Mouse (Mus musculus) large intestine, adult 2 months (tissue): Measurements from ENCODE around the gene Tjap1. TPM values are rescaled to one million over a fixed set of nuclear protein-coding genes. Genes with fewer than 3 reads are reported as not detected.

ENCODE experiments used
- DNase-seq: peaks from one replicate; pipeline ENCODE4 v3.0.0-alpha.2; 2012; ENCODE audit warnings: low read depth, low spot score
- WGBS: fragments of 180-500 bp; shearing (Covaris S2); methylation state at CpG from one replicate; pipeline ENCODE4 v1.1.7; 2018; 5-methylcytosine and 5-hydroxymethylcytosine counted together
- polyA plus RNA-seq: library from polyadenylated mRNA; depleted of rRNA; stranded (reverse); fragments of >200 nt; gene quantifications from 2 replicates; pipeline ENCODE4 v1.2.3, GENCODE M21; 2012

Gene Tjap1
- polyA plus RNA-seq, 1 experiment: 27.3 TPM

DNA sequence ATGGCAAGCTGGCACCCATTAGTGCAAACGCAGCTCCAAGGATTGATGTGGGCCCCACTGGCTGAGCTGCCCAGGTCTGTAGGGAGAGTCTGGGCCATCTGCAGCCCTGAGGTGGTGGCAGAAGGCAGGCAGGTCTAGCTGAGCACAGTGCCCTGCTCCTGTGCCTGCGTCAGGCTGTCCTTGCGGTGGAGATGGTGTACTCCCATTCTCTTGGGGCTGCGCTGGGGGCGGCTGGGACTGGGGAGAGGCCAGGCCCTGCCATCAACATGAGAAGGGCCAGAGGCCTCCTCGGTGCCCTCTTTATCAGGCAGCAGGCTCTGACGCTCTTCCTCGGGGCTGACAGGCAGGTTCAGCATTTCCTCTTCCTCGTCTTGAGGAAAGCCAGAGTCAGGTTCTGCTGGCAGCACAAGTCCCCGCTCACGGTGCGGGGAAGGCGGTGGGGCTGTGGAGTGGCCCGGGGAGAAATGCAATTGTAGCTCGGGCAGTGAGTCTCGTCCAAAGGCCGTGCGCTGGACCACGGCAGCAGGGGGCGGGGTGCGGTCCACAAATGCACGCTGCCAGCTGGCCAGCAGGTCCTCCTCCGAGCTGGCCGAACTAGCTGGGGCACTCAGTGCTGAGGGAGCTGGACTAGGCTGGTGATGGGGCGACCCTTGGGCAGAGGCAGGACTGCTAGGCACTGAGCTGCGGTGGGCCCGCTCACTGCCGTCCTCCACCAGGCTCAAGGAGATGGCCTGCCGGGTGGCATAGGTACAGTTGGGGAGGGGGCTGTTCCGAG lies 24.4 kb downstream of the Tjap1 start:
- DNase-seq: no peak
- 84% methylated on average over 30 of the region's 30 CpGs for WGBS

- 29% methylated on average over 6 of the region's 6 CpGs for WGBS
- no peak for DNase-seq
Measured at GRCm38 (mm10) chr17:46255147-46255546, 27.7 kb downstream of the Tjap1 start.

DNA sequence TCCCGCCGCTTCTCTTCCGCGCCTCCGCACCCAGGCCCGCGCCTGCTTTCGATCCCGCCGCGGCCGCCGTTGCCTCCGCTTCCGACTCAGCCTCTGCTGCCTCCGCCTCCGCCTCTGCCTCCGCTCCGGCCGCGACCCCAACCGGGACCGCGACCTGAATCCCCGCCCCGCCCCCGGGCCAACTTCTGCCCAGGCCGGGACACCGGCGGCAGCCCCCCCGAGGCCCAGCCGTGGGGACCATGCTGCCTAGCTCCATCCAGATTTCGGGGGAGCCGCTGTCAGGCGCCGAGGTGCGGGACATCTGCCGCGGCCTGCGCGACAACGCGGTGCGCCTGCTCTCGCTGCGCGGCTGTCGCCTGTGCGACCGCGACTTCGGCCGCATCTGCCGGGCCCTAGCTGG lies 28.7 kb downstream of the Tjap1 start:
- under 1% methylated on average over 48 of the region's 54 CpGs for WGBS
- no peak for DNase-seq

DNA sequence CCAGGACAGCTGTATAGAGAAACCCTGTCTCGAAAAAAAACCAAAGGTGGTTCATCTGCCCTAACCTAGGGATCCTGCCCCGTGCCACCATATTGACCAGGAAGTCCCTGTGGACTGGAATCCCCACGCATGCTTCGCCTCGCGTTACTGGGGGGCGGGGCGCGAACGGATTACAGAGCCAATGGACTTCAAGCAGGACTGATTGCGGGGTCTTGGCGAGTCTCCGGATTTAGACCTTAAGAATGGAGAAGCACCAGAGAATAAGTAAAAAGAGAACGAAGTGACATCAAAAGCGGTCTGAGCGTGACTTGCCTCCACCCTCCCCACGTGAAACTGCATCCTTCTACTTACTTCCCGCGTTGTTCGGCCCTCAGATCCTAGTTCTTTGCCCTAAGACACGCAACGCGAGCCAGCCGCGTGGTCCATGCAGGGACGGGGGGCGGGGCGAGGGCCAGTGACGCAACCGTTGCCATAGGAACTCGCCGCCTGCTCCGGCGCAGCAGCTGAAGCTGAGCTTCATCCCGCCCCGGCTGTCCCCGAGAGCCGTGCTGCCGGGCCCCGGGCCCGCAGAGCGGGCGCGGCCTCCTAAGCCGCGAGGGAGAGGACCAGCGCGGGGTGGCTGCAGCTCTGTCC lies 29.3 kb downstream of the Tjap1 start, which contains the start of gene Lrrc73:
Lrrc73 (plus strand) TSS at position 80 of the 633 bp plus-strand sequence.
- WGBS: 3% methylated on average over 48 of the region's 48 CpGs

GRCm38 (mm10) chr17:46252571-46253451 lies 30.0 kb downstream of the Tjap1 start:
- 57% methylated on average over 14 of the region's 14 CpGs for WGBS
- no peak for DNase-seq

More for the DNA sequence above, 29.3 kb downstream of the Tjap1 start, which contains the start of gene Lrrc73:
- DNase-seq: no peak

DNA sequence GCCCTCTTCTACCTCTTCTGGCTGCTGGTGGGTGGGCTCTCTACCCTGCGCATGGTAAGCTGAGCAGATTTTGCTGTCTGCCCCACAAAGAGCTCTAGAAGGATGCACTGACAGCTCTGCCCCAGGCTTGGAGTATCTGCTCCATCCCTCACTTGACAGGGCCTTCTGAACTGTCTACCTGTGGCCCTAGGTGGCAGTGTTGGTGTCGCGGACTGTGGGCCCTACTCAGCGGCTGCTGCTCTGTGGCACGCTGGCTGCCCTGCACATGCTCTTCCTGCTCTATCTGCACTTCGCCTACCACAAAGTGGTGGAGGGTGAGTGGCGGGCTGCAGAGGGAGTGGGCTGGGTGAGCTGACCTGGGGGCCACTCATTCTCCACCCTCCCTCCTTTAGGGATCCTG lies 31.7 kb downstream of the Tjap1 start:
- DNase-seq: no peak
- 75% methylated on average over 7 of the region's 7 CpGs for WGBS

- under 1% methylated on average over 37 of the region's 37 CpGs for WGBS
- no peak for DNase-seq
Measured at GRCm38 (mm10) chr17:46248189-46248522, 34.7 kb downstream of the Tjap1 start.

DNA sequence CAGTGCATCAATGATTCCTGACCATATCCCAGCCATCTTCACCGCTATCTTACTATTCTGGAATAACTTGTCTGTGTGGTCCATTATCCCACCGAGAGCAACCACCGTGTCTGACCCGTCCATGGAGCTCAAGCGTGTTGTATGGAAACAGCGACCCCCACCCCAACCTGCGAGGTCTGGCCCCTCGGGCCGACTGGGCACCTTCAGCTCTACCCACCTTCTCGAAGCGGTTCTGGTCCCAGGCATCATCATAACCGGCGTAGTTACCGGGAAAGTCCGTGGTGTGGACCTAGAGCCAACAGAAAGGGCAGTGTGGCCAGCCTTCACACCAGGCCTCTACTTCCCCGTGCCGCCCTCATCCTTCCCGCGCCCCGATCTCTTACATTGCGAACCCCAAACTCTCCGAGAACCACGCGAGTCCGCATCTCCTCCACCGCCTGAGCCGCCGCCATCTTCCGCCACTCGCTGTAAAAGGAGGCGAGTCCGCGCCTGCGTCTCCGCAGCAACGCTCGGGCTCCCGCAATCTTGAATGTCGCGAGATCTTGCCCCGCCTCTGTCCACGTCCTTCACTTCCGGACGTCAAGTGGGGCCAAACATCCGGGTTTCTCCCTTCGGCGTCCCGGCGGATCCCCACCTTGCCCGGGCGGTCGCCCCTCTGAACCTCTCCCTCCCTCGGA lies 35.2 kb downstream of the Tjap1 start, which contains the start of the genes Polr1c and Yipf3:
Polr1c (minus strand) TSS at position 543 of the 677 bp plus-strand sequence.
Yipf3 (plus strand) TSS at position 569 of the 677 bp plus-strand sequence.
- WGBS: under 1% methylated on average over 53 of the region's 53 CpGs
- peak; percentile 82 for DNase-seq

DNA sequence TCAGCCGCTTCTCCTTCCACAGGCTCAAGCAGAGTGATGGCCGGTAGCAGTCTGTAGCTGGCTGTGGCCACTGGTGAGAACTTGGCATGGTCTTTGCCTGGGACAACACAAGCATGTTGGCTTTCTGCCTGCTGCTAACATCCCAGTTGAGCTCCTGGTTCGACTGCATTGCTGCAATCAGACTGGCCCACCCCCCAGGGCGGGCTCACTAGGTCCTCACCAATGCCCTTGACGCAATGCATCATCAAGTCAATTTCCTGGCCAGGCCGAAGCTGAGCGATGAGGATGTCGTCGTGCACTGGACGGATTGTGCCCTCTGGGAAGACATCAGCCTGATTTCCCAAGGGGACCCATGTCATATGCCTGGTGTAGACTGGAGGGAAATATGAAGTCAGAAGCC lies 38.2 kb downstream of the Tjap1 start:
- WGBS: 75% methylated on average over 10 of the region's 10 CpGs
- DNase-seq: no peak

- no peak for DNase-seq
- WGBS: 27% methylated on average over 2 of the region's 2 CpGs
Measured at GRCm38 (mm10) chr17:46243624-46244023, 39.2 kb downstream of the Tjap1 start.

DNA sequence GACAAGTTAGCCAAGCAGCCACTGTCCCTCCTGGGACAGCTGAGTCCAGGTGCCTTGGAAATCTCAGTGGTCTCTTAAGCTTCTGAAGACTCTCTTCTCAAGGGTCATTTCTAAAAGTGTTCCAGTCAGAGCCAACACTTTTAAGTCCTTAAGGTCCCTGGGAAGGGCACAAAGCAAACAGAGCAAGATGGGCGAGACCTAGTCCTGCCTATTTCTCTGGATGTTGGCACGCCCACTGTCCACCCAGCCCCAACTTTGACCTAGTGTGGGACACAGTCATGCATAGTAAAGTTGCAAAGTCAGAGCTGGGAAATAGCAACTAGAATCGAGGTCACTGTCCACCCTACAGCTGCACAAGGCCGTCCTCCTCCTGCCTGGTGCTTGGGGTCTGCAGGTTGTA lies 39.8 kb downstream of the Tjap1 start:
- DNase-seq: peak; percentile 63

DNA sequence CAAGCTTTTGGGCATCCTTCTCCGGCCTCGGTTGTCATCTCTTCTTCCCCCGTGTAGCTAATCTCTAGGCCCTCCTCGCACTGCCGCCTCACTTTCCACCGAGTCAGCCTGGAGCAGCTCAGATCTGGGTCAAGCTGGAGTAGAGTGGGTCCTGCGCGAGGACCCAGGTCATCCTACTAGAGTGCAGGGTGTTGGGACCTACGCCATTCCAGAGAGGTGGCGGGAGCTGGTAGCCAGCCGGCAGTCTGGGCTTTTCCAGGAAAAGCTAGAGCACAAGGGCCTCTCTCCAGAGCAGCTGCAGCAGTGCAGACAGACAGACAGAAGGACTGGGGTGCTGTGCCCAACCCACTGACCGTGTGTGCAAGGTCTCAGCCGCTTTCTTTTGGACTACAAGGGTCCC lies 40.6 kb downstream of the Tjap1 start:
- DNase-seq: no peak
- 87% methylated on average over 13 of the region's 13 CpGs for WGBS

More for the DNA sequence above, 39.8 kb downstream of the Tjap1 start:
- WGBS: 25% methylated on average over 4 of the region's 4 CpGs

DNA sequence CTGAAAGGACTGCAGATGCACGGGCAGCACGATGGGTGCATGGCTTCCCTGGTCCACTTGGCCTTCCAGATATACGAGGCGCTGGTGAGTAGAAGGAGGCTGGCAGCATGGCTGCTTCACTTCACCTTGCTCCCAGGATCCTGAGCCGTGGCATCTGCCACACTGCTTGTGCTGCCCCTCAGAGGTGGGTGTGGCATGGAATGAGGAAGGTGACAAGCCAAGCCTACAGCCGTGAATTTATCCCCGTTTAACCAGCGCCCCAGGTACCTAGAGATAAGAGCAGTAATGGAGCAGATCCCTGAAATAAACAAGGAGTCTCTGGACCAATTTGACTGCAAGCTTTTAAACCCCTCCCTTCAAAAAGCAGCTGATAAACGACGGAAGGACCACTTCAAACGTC lies 41.4 kb downstream of the Tjap1 start:
- no peak for DNase-seq
- 46% methylated on average over 11 of the region's 11 CpGs for WGBS

DNA sequence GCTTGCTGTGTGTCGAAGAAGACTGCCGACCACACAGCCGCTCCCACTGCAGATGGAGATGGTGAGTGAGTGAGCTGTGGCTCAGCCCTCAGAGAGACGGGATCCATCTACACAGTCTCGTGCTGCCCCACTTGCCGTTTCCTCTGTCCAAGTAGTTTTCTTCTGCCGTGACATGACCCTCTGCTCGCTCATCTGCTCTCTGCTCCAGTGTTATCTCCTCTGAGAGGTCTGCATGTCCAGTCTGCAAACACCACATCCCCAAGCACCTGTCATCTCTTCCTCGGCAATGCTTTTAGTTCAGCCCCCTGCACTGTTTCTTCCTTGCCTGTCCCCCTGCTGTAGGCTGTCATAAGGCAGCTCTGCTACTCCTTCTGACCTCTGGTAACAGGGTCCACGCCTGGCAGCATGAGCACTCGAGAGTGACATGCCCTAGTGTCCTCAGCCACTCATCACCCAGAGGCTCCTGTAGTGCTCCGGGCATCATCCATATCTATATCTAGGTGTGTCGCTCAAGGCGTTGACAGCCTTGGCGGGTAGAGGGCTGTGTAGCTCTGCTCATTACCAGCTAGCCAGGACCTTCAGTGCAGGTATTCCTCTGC lies 43.2 kb downstream of the Tjap1 start:
- DNase-seq: no peak
- WGBS: 95% methylated on average over 15 of the region's 15 CpGs

- WGBS: 76% methylated on average over 5 of the region's 5 CpGs
- DNase-seq: no peak
Measured at GRCm38 (mm10) chr17:46237480-46237879, 45.3 kb downstream of the Tjap1 start.

- no peak for DNase-seq
- 88% methylated on average over 6 of the region's 6 CpGs for WGBS
Measured at GRCm38 (mm10) chr17:46237079-46237478, 45.7 kb downstream of the Tjap1 start.

GRCm38 (mm10) chr17:46236067-46236466 lies 46.8 kb downstream of the Tjap1 start:
- no peak for DNase-seq
- 94% methylated on average over 1 of the region's 1 CpGs for WGBS

- WGBS: 88% methylated on average over 7 of the region's 7 CpGs
- no peak for DNase-seq
Measured at GRCm38 (mm10) chr17:46227576-46227975, 55.2 kb downstream of the Tjap1 start.

DNA sequence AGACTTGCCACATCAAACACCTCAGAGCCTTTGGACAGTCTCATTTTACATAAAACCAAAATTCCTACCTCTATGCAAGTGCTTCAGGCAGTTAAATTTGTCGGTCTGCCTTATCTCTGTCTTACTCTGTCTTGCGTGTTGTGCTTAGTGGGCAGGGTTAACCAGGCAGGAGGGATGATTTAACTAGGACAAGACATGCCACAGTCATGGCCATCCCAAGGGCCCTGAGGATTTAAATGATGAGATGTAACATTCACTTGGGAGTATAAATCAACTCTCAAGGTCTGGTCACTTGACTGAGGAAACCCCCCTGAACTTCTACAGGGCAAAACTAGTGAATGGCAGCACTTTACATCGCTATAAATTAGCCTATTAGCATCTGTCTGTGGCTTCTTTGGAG lies 61.2 kb downstream of the Tjap1 start:
- no peak for DNase-seq
- WGBS: 93% methylated on average over 3 of the region's 3 CpGs
